ENCODE assay signal across 22 mouse cellular contexts in genomic region chr16:91536372-91536771, GRCm38 (mm10). TPM values are rescaled to one million over a fixed set of nuclear protein-coding genes. Genes with fewer than 3 reads are reported as not detected.
DNase-seq lines count a peak whose midpoint lies in the region; ATAC-seq and TF ChIP-seq lines count a peak whose summit lies in the region.
"Had no signal": no experiment of that assay in that cellular context is flagged by ENCODE, and none has a peak within 500 bp of the region (broad histone marks: within the 10 kb centered on the region; RNA-seq: fewer than 3 reads in every experiment).

No protein-coding gene starts in this region.

- no peak overlapping the region for H3K4me3 ChIP-seq in liver, embryonic 13.5 days (replicated peaks)
- H3K4me3 ChIP-seq in liver, embryonic 11.5 days (ENCODE audit: low read depth, low read length), result no peak overlapping the region
- H3K4me3 ChIP-seq in G1E (ENCODE audit: low read depth, low read length), result peak overlapping the region; percentile 3; the same call in 1 of the 2 replicates
- H3K4me3 ChIP-seq in intestine, postnatal 0 days (ENCODE audit: low read depth, low read length), result no peak overlapping the region
- H3K4me3 ChIP-seq in stomach, postnatal 0 days (ENCODE audit: low read depth, low read length), result no peak overlapping the region
- H3K4me3 ChIP-seq: forebrain, embryonic 10.5 days; forebrain, embryonic 13.5 days; heart, adult 2 months; hindbrain, embryonic 12.5 days; hindbrain, embryonic 15.5 days had no signal

- H3K27ac ChIP-seq in liver, embryonic 13.5 days, result no peak overlapping the region
- no peak overlapping the region for H3K27ac ChIP-seq in liver, embryonic 11.5 days (ENCODE audit: low read depth, low read length)
- H3K27ac ChIP-seq in intestine, postnatal 0 days (ENCODE audit: low read depth, low read length), result no peak overlapping the region
- H3K27ac ChIP-seq in stomach, postnatal 0 days (replicated peaks), result no peak overlapping the region
- H3K27ac ChIP-seq: forebrain, embryonic 10.5 days; forebrain, embryonic 13.5 days; heart, adult 2 months; hindbrain, embryonic 12.5 days; hindbrain, embryonic 15.5 days had no signal

- peaks cover 12% of the 10 kb centered on the region; the same call in 1 of the 2 replicates for H3K27me3 ChIP-seq in liver, embryonic 13.5 days
- no peaks in the 10 kb centered on the region for H3K27me3 ChIP-seq in liver, embryonic 11.5 days (replicated peaks; ENCODE audit: control insufficient read depth, insufficient read depth, low read length)
- no peaks in the 10 kb centered on the region for H3K27me3 ChIP-seq in G1E (ENCODE audit: insufficient read depth, low read length)
- no peaks in the 10 kb centered on the region for H3K27me3 ChIP-seq in intestine, postnatal 0 days (replicated peaks; ENCODE audit: control insufficient read depth, insufficient read depth, low read length)
- no peaks in the 10 kb centered on the region for H3K27me3 ChIP-seq in stomach, postnatal 0 days (ENCODE audit: control insufficient read depth, insufficient read depth, low read length)
- H3K27me3 ChIP-seq: forebrain, embryonic 13.5 days; hindbrain, embryonic 12.5 days; hindbrain, embryonic 15.5 days had no signal

- no peak for TF ChIP-seq CTCF in G1E (IDR thresholded peaks at IDR 0.05; ENCODE audit: low read depth, low read length)
- TF ChIP-seq CTCF in intestine, postnatal 0 days (IDR thresholded peaks at IDR 0.05; ENCODE audit: low read depth), result no peak
- no peak for TF ChIP-seq CTCF in stomach, postnatal 0 days (IDR thresholded peaks at IDR 0.05; ENCODE audit: low read depth)

- no peaks in the 10 kb centered on the region for H3K36me3 ChIP-seq in liver, embryonic 13.5 days
- H3K36me3 ChIP-seq in liver, embryonic 11.5 days (ENCODE audit: control insufficient read depth, insufficient read depth, low read length), result no peaks in the 10 kb centered on the region
- H3K36me3 ChIP-seq in G1E (replicated peaks), result no peaks in the 10 kb centered on the region
- H3K36me3 ChIP-seq in intestine, postnatal 0 days (ENCODE audit: control insufficient read depth, insufficient read depth), result no peaks in the 10 kb centered on the region
- H3K36me3 ChIP-seq in stomach, postnatal 0 days (ENCODE audit: control insufficient read depth, insufficient read depth, low read length), result no peaks in the 10 kb centered on the region
- H3K36me3 ChIP-seq: forebrain, embryonic 10.5 days; hindbrain, embryonic 12.5 days; hindbrain, embryonic 15.5 days had no signal

- WGBS in liver, embryonic 13.5 days (ENCODE audit: insufficient replicate concordance), result 70% methylated on average over 6 of the region's 6 CpGs
- 83% methylated on average over 6 of the region's 6 CpGs for WGBS in liver, embryonic 11.5 days
- WGBS in intestine, postnatal 0 days, result 64% methylated on average over 6 of the region's 6 CpGs
- WGBS in stomach, postnatal 0 days, result 71% methylated on average over 6 of the region's 6 CpGs

- H3K4me2 ChIP-seq in liver, embryonic 13.5 days, result no peak overlapping the region
- no peak overlapping the region for H3K4me2 ChIP-seq in liver, embryonic 11.5 days
- no peak overlapping the region for H3K4me2 ChIP-seq in intestine, postnatal 0 days (replicated peaks; ENCODE audit: low read depth)
- H3K4me2 ChIP-seq in stomach, postnatal 0 days (replicated peaks; ENCODE audit: low read depth), result no peak overlapping the region
- H3K4me2 ChIP-seq: forebrain, embryonic 13.5 days; heart, embryonic 11.5 days; hindbrain, embryonic 12.5 days; hindbrain, embryonic 15.5 days had no signal

- H3K9ac ChIP-seq in liver, embryonic 13.5 days, result no peak overlapping the region
- no peak overlapping the region for H3K9ac ChIP-seq in liver, embryonic 11.5 days (ENCODE audit: low read depth, low read length)
- no peak overlapping the region for H3K9ac ChIP-seq in intestine, postnatal 0 days (ENCODE audit: low read depth, low read length)
- no peak overlapping the region for H3K9ac ChIP-seq in stomach, postnatal 0 days (ENCODE audit: low read length)
- H3K9ac ChIP-seq: forebrain, embryonic 13.5 days; hindbrain, embryonic 12.5 days; hindbrain, embryonic 15.5 days had no signal

- 0 out of 2 replicates have a peak, but pooled peaks have one; percentile 9 for ATAC-seq in liver, embryonic 13.5 days (ENCODE audit: low read depth)
- no peak for ATAC-seq in liver, embryonic 11.5 days (replicated peaks; ENCODE audit: low FRiP score)
- no peak for ATAC-seq in G1E (ENCODE audit: extremely low read depth, insufficient number of reproducible peaks, low FRiP score, poor library complexity, severe bottlenecking)
- peak; percentile 34 for ATAC-seq in intestine, postnatal 0 days
- peak; percentile 92 for ATAC-seq in stomach, postnatal 0 days (ENCODE audit: low FRiP score, low TSS enrichment)
- no peak for ATAC-seq in megakaryocyte progenitor cell, adult 5-6 weeks (replicated peaks; ENCODE audit: poor library complexity)
- ATAC-seq: activated CD4-positive, CD25-positive, alpha-beta regulatory T cell, adult 4 months; CD4-positive, CD25-positive, alpha-beta regulatory T cell, adult 4 months; forebrain, embryonic 13.5 days; forebrain, embryonic 16.5 days had no signal

- H3K4me1 ChIP-seq in liver, embryonic 13.5 days (replicated peaks), result peaks cover 72% of the 10 kb centered on the region
- peaks cover 24% of the 10 kb centered on the region for H3K4me1 ChIP-seq in liver, embryonic 11.5 days (replicated peaks; ENCODE audit: control insufficient read depth, insufficient read depth, low read length)
- H3K4me1 ChIP-seq in G1E (ENCODE audit: insufficient read depth, low read depth, low read length), result peaks cover 87% of the 10 kb centered on the region
- H3K4me1 ChIP-seq in intestine, postnatal 0 days (replicated peaks; ENCODE audit: control insufficient read depth, insufficient read depth, low read length), result peaks cover 6% of the 10 kb centered on the region; the same call in 1 of the 2 replicates
- no peaks in the 10 kb centered on the region for H3K4me1 ChIP-seq in stomach, postnatal 0 days (replicated peaks; ENCODE audit: control insufficient read depth, insufficient read depth)

- no peak for DNase-seq in liver, embryonic 13.5 days
- DNase-seq in liver, embryonic 11.5 days (ENCODE audit: low spot score), result no peak
- no peak for DNase-seq in G1E (ENCODE audit: low spot score)
- DNase-seq in stomach, postnatal 0 days (ENCODE audit: low spot score), result peak; percentile 50
- DNase-seq: adrenal gland, postnatal 10 days; adrenal gland, postnatal 36 days; cerebellum, adult 18-20 months; cerebellum, adult 9-10 months; cerebellum, postnatal 14 days; gastrocnemius, postnatal 10 days; gastrocnemius, postnatal 36 days; heart, adult 2 months had no signal

- no peak for TF ChIP-seq EP300 in stomach, postnatal 0 days (optimal IDR thresholded peaks at IDR 0.05)

- H3K9me3 ChIP-seq in liver, embryonic 13.5 days (replicated peaks), result no peaks in the 10 kb centered on the region
- H3K9me3 ChIP-seq in liver, embryonic 11.5 days (ENCODE audit: control insufficient read depth, low read length), result no peaks in the 10 kb centered on the region
- 0 out of 2 replicates have a peak, but pooled peaks cover 2% of the 10 kb centered on the region for H3K9me3 ChIP-seq in G1E (replicated peaks)
- no peaks in the 10 kb centered on the region for H3K9me3 ChIP-seq in intestine, postnatal 0 days (ENCODE audit: control insufficient read depth)
- no peaks in the 10 kb centered on the region for H3K9me3 ChIP-seq in stomach, postnatal 0 days (ENCODE audit: control insufficient read depth, low read length)
- H3K9me3 ChIP-seq: forebrain, embryonic 10.5 days; forebrain, embryonic 13.5 days; hindbrain, embryonic 12.5 days; hindbrain, embryonic 15.5 days had no signal

RNA-seq across cellular contexts. Expression of gene Ifngr2, which starts 10.5 kb away (rescaled TPM):
- polyA plus RNA-seq in liver, embryonic 13.5 days (2015; fragmentation: Nextera tagmentation; extraction: Ambion mirVana), result 15.4 and 18.1 TPM in 2 replicates
- 26.2 and 28.7 TPM in 2 replicates for polyA plus RNA-seq in liver, embryonic 11.5 days (2014; fragmentation: Nextera tagmentation; extraction: Ambion mirVana)
- 30.8 and 38.9 TPM in 2 replicates for total RNA-seq in G1E (2014; fragmentation: Nextera tagmentation)
- 17.3 and 20.8 TPM in 2 replicates for total RNA-seq in G1E (2017)
- 20.0 and 25.3 TPM in 2 replicates for polyA plus RNA-seq in G1E (2012)
- 138 and 146 TPM in 2 replicates for polyA plus RNA-seq in intestine, postnatal 0 days (2015; fragmentation: Nextera tagmentation; extraction: Ambion mirVana)
- polyA plus RNA-seq in stomach, postnatal 0 days (2015; fragmentation: Nextera tagmentation; extraction: Ambion mirVana), result 54.9 and 57.8 TPM in 2 replicates
- 17.4 and 20.3 TPM in 2 replicates for total RNA-seq in megakaryocyte progenitor cell, adult 5-6 weeks (2015)
- 14.1 and 16.0 TPM in 2 replicates for total RNA-seq in megakaryocyte progenitor cell, adult 5-6 weeks (2017)

RNA-seq across cellular contexts. Expression of gene Ifnar1, which starts 51.3 kb away (rescaled TPM):
- 18.0 and 19.1 TPM in 2 replicates for polyA plus RNA-seq in liver, embryonic 13.5 days (2015; fragmentation: Nextera tagmentation; extraction: Ambion mirVana)
- polyA plus RNA-seq in liver, embryonic 11.5 days (2014; fragmentation: Nextera tagmentation; extraction: Ambion mirVana), result 32.6 and 35.5 TPM in 2 replicates
- 73.0 and 103 TPM in 2 replicates for total RNA-seq in G1E (2014; fragmentation: Nextera tagmentation)
- total RNA-seq in G1E (2017), result 65.5 and 72.3 TPM in 2 replicates
- 15.1 and 16.2 TPM in 2 replicates for polyA plus RNA-seq in G1E (2012)
- polyA plus RNA-seq in intestine, postnatal 0 days (2015; fragmentation: Nextera tagmentation; extraction: Ambion mirVana), result 18.2 and 21.6 TPM in 2 replicates
- 18.3 and 19.2 TPM in 2 replicates for polyA plus RNA-seq in stomach, postnatal 0 days (2015; fragmentation: Nextera tagmentation; extraction: Ambion mirVana)
- total RNA-seq in megakaryocyte progenitor cell, adult 5-6 weeks (2015), result 32.2 and 33.3 TPM in 2 replicates
- 34.7 and 36.3 TPM in 2 replicates for total RNA-seq in megakaryocyte progenitor cell, adult 5-6 weeks (2017)

Comparison
In these comparisons a context has a peak if more than half of its experiments do, and no peak if none do; other contexts are left out.
1. ATAC-seq: peak in liver, embryonic 13.5 days (single experiment), intestine, postnatal 0 days (single experiment) and stomach, postnatal 0 days (single experiment); none in liver, embryonic 11.5 days (single experiment), G1E (single experiment) and megakaryocyte progenitor cell, adult 5-6 weeks (single experiment).